16 mouse cellular contexts compared by ENCODE assay signal in the genomic region with DNA sequence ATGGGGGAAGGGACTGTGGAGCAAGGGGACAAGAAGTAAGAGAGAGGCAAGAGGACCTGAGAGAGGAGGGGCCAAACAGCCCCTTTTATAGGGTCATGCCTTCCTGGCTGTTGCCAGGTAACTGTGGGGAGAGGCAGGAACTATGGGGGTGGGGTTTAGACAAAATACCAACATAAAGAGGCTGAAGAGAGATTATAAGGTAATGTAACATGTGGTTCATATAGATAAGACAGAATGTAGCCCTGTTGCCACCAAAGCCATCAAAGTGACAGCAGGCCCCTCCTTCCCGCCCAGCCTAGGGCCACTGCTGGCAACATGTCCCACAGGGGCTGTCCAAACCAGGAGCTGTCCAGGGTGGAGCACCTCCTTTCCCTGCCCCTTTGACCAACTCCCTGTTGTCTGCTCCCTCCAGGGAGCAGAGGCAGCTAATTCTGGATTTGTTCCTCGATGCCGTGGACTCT. TPM values are rescaled to one million over a fixed set of nuclear protein-coding genes. Genes with fewer than 3 reads are reported as not detected.
DNase-seq lines count a peak whose midpoint lies in the region; ATAC-seq and TF ChIP-seq lines count a peak whose summit lies in the region.
"Had no signal": no experiment of that assay in that cellular context is flagged by ENCODE, and none has a peak within 500 bp of the region (broad histone marks: within the 10 kb centered on the region; RNA-seq: fewer than 3 reads in every experiment).

No protein-coding gene starts in this region.

- peak; percentile 81; the same call in 1 of the 2 replicates for ATAC-seq in kidney, embryonic 16.5 days (ENCODE audit: low FRiP score, low TSS enrichment)
- peak; percentile 89 for ATAC-seq in intestine, embryonic 16.5 days

- H3K4me3 ChIP-seq in kidney, embryonic 16.5 days (ENCODE audit: low read length): no peak overlapping the region
- no peak overlapping the region for H3K4me3 ChIP-seq in intestine, embryonic 16.5 days (ENCODE audit: low read length)
- H3K4me3 ChIP-seq in myocyte: no peak overlapping the region
- H3K4me3 ChIP-seq: embryonic facial prominence, embryonic 12.5 days; heart, embryonic 13.5 days had no signal

- no peaks in the 10 kb centered on the region for H3K27me3 ChIP-seq in kidney, embryonic 16.5 days (ENCODE audit: insufficient read depth, low read length)
- no peaks in the 10 kb centered on the region for H3K27me3 ChIP-seq in intestine, embryonic 16.5 days (replicated peaks; ENCODE audit: control insufficient read depth, insufficient read depth, low read length)
- H3K27me3 ChIP-seq in myocyte (ENCODE audit: control insufficient read depth, insufficient read depth, insufficient read length): no peaks in the 10 kb centered on the region
- H3K27me3 ChIP-seq: embryonic facial prominence, embryonic 12.5 days; heart, embryonic 13.5 days had no signal

- H3ac ChIP-seq in myocyte (ENCODE audit: control insufficient read depth, insufficient read length): no peak overlapping the region

- no peak overlapping the region for H3K27ac ChIP-seq in kidney, embryonic 16.5 days (ENCODE audit: low read length)
- H3K27ac ChIP-seq in intestine, embryonic 16.5 days (ENCODE audit: low read length): no peak overlapping the region
- H3K27ac ChIP-seq: embryonic facial prominence, embryonic 12.5 days; heart, embryonic 13.5 days; macrophage had no signal

- TF ChIP-seq POLR2A in myocyte (IDR thresholded peaks at IDR 0.05; ENCODE audit: insufficient read length, low read depth): no peak

- no peaks in the 10 kb centered on the region for H3K4me1 ChIP-seq in kidney, embryonic 16.5 days (ENCODE audit: insufficient read depth, low read length)
- no peaks in the 10 kb centered on the region for H3K4me1 ChIP-seq in intestine, embryonic 16.5 days (ENCODE audit: control insufficient read depth, insufficient read depth, low read length)
- H3K4me1 ChIP-seq: embryonic facial prominence, embryonic 12.5 days; heart, embryonic 13.5 days had no signal

- H3K36me3 ChIP-seq in kidney, embryonic 16.5 days (ENCODE audit: insufficient read depth, low read length): no peaks in the 10 kb centered on the region
- no peaks in the 10 kb centered on the region for H3K36me3 ChIP-seq in intestine, embryonic 16.5 days (ENCODE audit: control insufficient read depth, insufficient read depth, low read length)
- H3K36me3 ChIP-seq in myocyte (ENCODE audit: control insufficient read depth, insufficient read depth): no peaks in the 10 kb centered on the region
- H3K36me3 ChIP-seq: embryonic facial prominence, embryonic 12.5 days; heart, embryonic 13.5 days had no signal

- peaks cover 4% of the 10 kb centered on the region; the same call in 1 of the 2 replicates for H3K9me3 ChIP-seq in kidney, embryonic 16.5 days (ENCODE audit: low read length)
- no peaks in the 10 kb centered on the region for H3K9me3 ChIP-seq in intestine, embryonic 16.5 days (ENCODE audit: control insufficient read depth, low read length)
- H3K9me3 ChIP-seq: embryonic facial prominence, embryonic 12.5 days; heart, embryonic 13.5 days had no signal

- DNase-seq in kidney, postnatal 14 days: no peak
- DNase-seq in c-Kit-positive CD71-positive TER-119-negative erythroid progenitor cells, embryonic 14.5 days (ENCODE audit: low read depth): peak; percentile 73
- DNase-seq in gastrocnemius, adult 18-20 months (ENCODE audit: low spot score): no peak
- no peak for DNase-seq in testis, postnatal 10 days (ENCODE audit: low spot score)
- DNase-seq in natural killer cell, adult 2 months (ENCODE audit: low spot score in 2 of 2): no peak
- DNase-seq: kidney, adult 2 months; right cerebral cortex, postnatal 25 days; thymus, postnatal 14 days had no signal

- WGBS in kidney, embryonic 16.5 days: 80% methylated on average over 3 of the region's 3 CpGs
- 67% methylated on average over 3 of the region's 3 CpGs for WGBS in intestine, embryonic 16.5 days

- H3K4me2 ChIP-seq in kidney, embryonic 16.5 days (replicated peaks; ENCODE audit: low read depth, low read length): no peak overlapping the region
- H3K4me2 ChIP-seq in intestine, embryonic 16.5 days (ENCODE audit: low read depth, low read length): no peak overlapping the region
- H3K4me2 ChIP-seq in myocyte (ENCODE audit: low read depth): no peak overlapping the region
- H3K4me2 ChIP-seq: embryonic facial prominence, embryonic 12.5 days; heart, embryonic 13.5 days had no signal

- H3K79me2 ChIP-seq in myocyte (ENCODE audit: control insufficient read depth, insufficient read depth): no peaks in the 10 kb centered on the region

- no peak overlapping the region for H3K9ac ChIP-seq in kidney, embryonic 16.5 days (replicated peaks; ENCODE audit: low read length)
- no peak overlapping the region for H3K9ac ChIP-seq in intestine, embryonic 16.5 days (ENCODE audit: low read depth, low read length)
- H3K9ac ChIP-seq: embryonic facial prominence, embryonic 12.5 days; heart, embryonic 13.5 days had no signal

TF ChIP-seq in myocyte, 11 proteins besides CTCF, POLR2A, EP300 and RAD21:
- TF ChIP-seq REST (IDR thresholded peaks at IDR 0.05; ENCODE audit: insufficient read depth, insufficient read length) (peak; percentile 59), TCF3 (IDR thresholded peaks at IDR 0.05; ENCODE audit: insufficient read length, low read depth) (no peak)

RNA-seq across cellular contexts. Expression of a gene that starts 30.6 kb away (rescaled TPM):
- polyA plus RNA-seq in kidney, embryonic 16.5 days (2015; fragmentation: Nextera tagmentation; extraction: Ambion mirVana): 20.5 and 21.5 TPM in 2 replicates
- 17.4 and 17.9 TPM in 2 replicates for polyA plus RNA-seq in intestine, embryonic 16.5 days (2015; fragmentation: Nextera tagmentation; extraction: Ambion mirVana)
- 3.8 TPM for polyA plus RNA-seq in myocyte (2012; fragmentation: generic; extraction: Trizol)
- total RNA-seq in gastrocnemius, adult 18-20 months (2021): 1 to 10 TPM; 5.2 TPM

RNA-seq across cellular contexts. Expression of a gene that starts 54.7 kb away (rescaled TPM):
- not detected in 2 replicates for polyA plus RNA-seq in kidney, embryonic 16.5 days (2015; fragmentation: Nextera tagmentation; extraction: Ambion mirVana)
- polyA plus RNA-seq in intestine, embryonic 16.5 days (2015; fragmentation: Nextera tagmentation; extraction: Ambion mirVana): not detected in 2 replicates
- polyA plus RNA-seq in myocyte (2012; fragmentation: generic; extraction: Trizol): not detected
- not detected for total RNA-seq in gastrocnemius, adult 18-20 months (2021)
- total RNA-seq: left cerebral cortex, adult 8-10 months had no signal
- polyA plus RNA-seq: embryonic facial prominence, embryonic 12.5 days; heart, embryonic 13.5 days; kidney, adult 2 months; macrophage; neural tube, embryonic 14.5 days had no signal
